Mouse (Mus musculus) stomach, embryonic 16.5 days (tissue): Measurements from ENCODE around the gene Srcap. TPM values are rescaled to one million over a fixed set of nuclear protein-coding genes. Genes with fewer than 3 reads are reported as not detected.

Experiments used
- ATAC-seq: fragments of 200-750 bp; cut with Nextera tagmentation; 2 replicates; pipeline ENCODE4 v1.8.0; 2017; ENCODE audit warnings: moderate number of reproducible peaks, moderate TSS enrichment; ENCODE audit not compliant: insufficient read depth, low FRiP score
- H3K27ac ChIP-seq: fragments of 300-500 bp; sonication (generic); 2 replicates; pipeline ENCODE4 v1.5.1; 2014; ENCODE audit warnings: low read length
- H3K27me3 ChIP-seq: fragments of 300-500 bp; sonication (generic); 2 replicates; pipeline ENCODE4 v1.6.1; 2014; ENCODE audit warnings: low read length, control low read depth, mixed read lengths; ENCODE audit not compliant: control insufficient read depth, insufficient read depth
- H3K36me3 ChIP-seq: fragments of 300-500 bp; sonication (generic); 2 replicates; pipeline ENCODE4 v1.6.1; 2014; ENCODE audit warnings: low read length; ENCODE audit not compliant: control insufficient read depth, insufficient read depth
- H3K4me1 ChIP-seq: fragments of 300-500 bp; sonication (generic); 2 replicates; pipeline ENCODE4 v1.6.1; 2014; ENCODE audit warnings: low read length, control low read depth, mixed read lengths; ENCODE audit not compliant: control insufficient read depth, insufficient read depth
- H3K4me2 ChIP-seq: fragments of 300-500 bp; sonication (generic); 2 replicates; pipeline ENCODE4 v1.6.1; 2014; ENCODE audit warnings: low read depth, low read length, mixed read lengths
- H3K4me3 ChIP-seq: fragments of 300-500 bp; sonication (generic); replicated peaks from 2 replicates; pipeline ENCODE4 v1.5.1; 2014; ENCODE audit warnings: mild to moderate bottlenecking, low read length
- H3K9ac ChIP-seq: fragments of 300-500 bp; sonication (generic); 2 replicates; pipeline ENCODE4 v1.6.1; 2014; ENCODE audit warnings: low read length
- H3K9me3 ChIP-seq: fragments of 300-500 bp; sonication (generic); replicated peaks from 2 replicates; pipeline ENCODE4 v1.6.1; 2016; ENCODE audit warnings: low read length, control low read depth; ENCODE audit not compliant: control insufficient read depth
- WGBS: fragments of 180-500 bp; shearing (Covaris S2); extraction: QIAGEN DNeasy Blood & Tissue Kit; methylation state at CpG from one replicate; pipeline ENCODE4 v1.1.7; 2014; 5-methylcytosine and 5-hydroxymethylcytosine counted together
- microRNA-seq: library from miRNA; unstranded; fragments of <30 nt; microRNA quantifications from one replicate; pipeline ENCODE4, GENCODE M21; 2016
- polyA plus RNA-seq: library from polyadenylated mRNA; unstranded; fragments of >200 nt; fragmentation: Nextera tagmentation; extraction: Ambion mirVana; gene quantifications from 2 replicates; pipeline ENCODE4 v1.2.1, GENCODE M21; 2015

Srcap gene
- polyA plus RNA-seq, 1 experiment from 2014 or later = 32.4 TPM

- no peak overlapping the region for H3K4me3 ChIP-seq
- no peak overlapping the region for H3K27ac ChIP-seq
- WGBS = 91% methylated on average over 2 of the region's 2 CpGs
- no peaks in the 10 kb centered on the region for H3K4me1 ChIP-seq
- no peaks in the 10 kb centered on the region for H3K27me3 ChIP-seq
- no peaks in the 10 kb centered on the region for H3K9me3 ChIP-seq
- H3K36me3 ChIP-seq = peaks cover 6% of the 10 kb centered on the region; the same call in 1 of the 2 replicates
- no peak overlapping the region for H3K4me2 ChIP-seq
- H3K9ac ChIP-seq = no peak overlapping the region
- ATAC-seq = no peak
Measured at GRCm38 (mm10) chr7:127602903-127603302, 91.1 kb downstream of the Srcap start.

- no peaks in the 10 kb centered on the region for H3K9me3 ChIP-seq
- no peak overlapping the region for H3K27ac ChIP-seq
- H3K4me1 ChIP-seq = no peaks in the 10 kb centered on the region
- ATAC-seq = no peak
- H3K4me2 ChIP-seq = no peak overlapping the region
- no peaks in the 10 kb centered on the region for H3K27me3 ChIP-seq
- no peak overlapping the region for H3K9ac ChIP-seq
- H3K4me3 ChIP-seq = no peak overlapping the region
- WGBS = 86% methylated on average over 10 of the region's 10 CpGs
- H3K36me3 ChIP-seq = peaks cover 18% of the 10 kb centered on the region; the same call in 1 of the 2 replicates
Measured at GRCm38 (mm10) chr7:127604256-127604655, 92.5 kb downstream of the Srcap start.

- Histone ChIP-seq H3K4me2 (no peak overlapping the region), H3K27ac (no peak overlapping the region), H3K9ac (no peak overlapping the region), H3K4me1 (no peaks in the 10 kb centered on the region), H3K4me3 (no peak overlapping the region), H3K27me3 (no peaks in the 10 kb centered on the region), H3K36me3 (peaks cover 42% of the 10 kb centered on the region), H3K9me3 (0 out of 2 replicates have a peak, but pooled peaks cover 6% of the 10 kb centered on the region)
- no peak for ATAC-seq
- WGBS = 69% methylated on average over 6 of the region's 6 CpGs
Measured at GRCm38 (mm10) chr7:127607150-127607549, 95.4 kb downstream of the Srcap start.

Small RNAs within 50 kb of the gene (microRNA-seq; reads per million reads assigned to microRNA genes)
- gene Gm47278 (not detected), gene Mir7060 (not detected)

Other genes with a start within 250 kb of the Srcap start
- gene Sephs2, start 237.9 kb upstream of the Srcap start, polyA plus RNA-seq = 82.2 and 94.3 TPM in 2 replicates
- gene Itgal, start 215.7 kb upstream of the Srcap start, polyA plus RNA-seq = 3.1 and 4.0 TPM in 2 replicates
- gene Zfp768, start 166.4 kb upstream of the Srcap start, polyA plus RNA-seq = 12.0 and 13.9 TPM in 2 replicates
- gene Zfp747, start 135.9 kb upstream of the Srcap start, polyA plus RNA-seq = 9.6 and 11.1 TPM in 2 replicates
- gene 9130019O22Rik, start 124.8 kb upstream of the Srcap start, polyA plus RNA-seq = 6.2 and 6.7 TPM in 2 replicates
- 6.1 and 9.3 TPM in 2 replicates for gene E430018J23Rik, start 118.4 kb upstream of the Srcap start, polyA plus RNA-seq
- gene Zfp764, start 105.2 kb upstream of the Srcap start, polyA plus RNA-seq = 7.1 and 7.6 TPM in 2 replicates
- gene Zfp688, start 89.9 kb upstream of the Srcap start, polyA plus RNA-seq = 21.5 and 24.4 TPM in 2 replicates
- gene Zfp689, start 62.8 kb upstream of the Srcap start, polyA plus RNA-seq = 5.0 and 5.8 TPM in 2 replicates
- 35.9 and 37.8 TPM in 2 replicates for gene Prr14, start 52.4 kb upstream of the Srcap start, polyA plus RNA-seq
- gene Fbrs, start 32.8 kb upstream of the Srcap start, polyA plus RNA-seq = 10.5 and 11.1 TPM in 2 replicates
- 12.3 and 13.2 TPM in 2 replicates for gene Gm42715, start 7.6 kb downstream of the Srcap start, polyA plus RNA-seq
- 10.1 and 14.0 TPM in 2 replicates for gene Tmem265, start 49.4 kb downstream of the Srcap start, polyA plus RNA-seq
- 37.6 and 44.1 TPM in 2 replicates for gene Phkg2, start 61.4 kb downstream of the Srcap start, polyA plus RNA-seq
- 6.3 and 8.1 TPM in 2 replicates for gene Ccdc189, start 76.6 kb downstream of the Srcap start, polyA plus RNA-seq
- 41.6 and 41.7 TPM in 2 replicates for gene Rnf40, start 76.8 kb downstream of the Srcap start, polyA plus RNA-seq
- gene Zfp629, start 103.8 kb downstream of the Srcap start, polyA plus RNA-seq = 10.4 and 10.9 TPM in 2 replicates
- 26.2 and 33.1 TPM in 2 replicates for gene Bcl7c, start 196.9 kb downstream of the Srcap start, polyA plus RNA-seq
- gene Ctf1, start 200.8 kb downstream of the Srcap start, polyA plus RNA-seq = 8.1 and 10.3 TPM in 2 replicates
- 0.21 and 0.22 TPM in 2 replicates for gene Ctf2, start 220.2 kb downstream of the Srcap start, polyA plus RNA-seq
- gene Fbxl19, start 232.6 kb downstream of the Srcap start, polyA plus RNA-seq = 2.8 and 3.2 TPM in 2 replicates